Mouse (Mus musculus) retina, adult 2 months (tissue): ENCODE measurements around the gene Zfp366.

Experiments used
- DNase-seq: peaks from one replicate; pipeline ENCODE4 v3.0.0-alpha.2; 2012; ENCODE audit warnings: low read depth, low spot score

Zfp366 gene

GRCm38 (mm10) chr13:99250806-99251205 lies 66.2 kb downstream of the Zfp366 start:
- no peak for DNase-seq

DNA sequence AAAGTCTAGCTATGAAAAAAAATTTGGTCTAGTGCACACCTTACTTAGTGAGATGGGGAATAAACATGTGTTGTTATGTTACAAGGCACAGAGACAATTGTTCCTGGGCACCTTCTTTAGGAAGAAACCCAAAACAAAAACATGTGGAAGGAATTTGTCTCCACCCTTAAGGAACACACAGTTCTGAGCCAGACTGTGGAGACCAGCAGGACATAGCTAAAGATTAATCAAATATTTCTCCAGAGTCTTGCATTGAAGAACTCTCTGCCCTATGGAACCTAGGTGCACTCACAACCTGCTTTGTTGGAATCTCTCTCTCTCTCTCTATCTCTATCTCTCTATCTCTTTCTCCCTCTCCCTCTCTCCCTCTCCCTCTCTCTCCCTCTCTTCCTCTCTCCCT lies 69.6 kb downstream of the Zfp366 start:
- DNase-seq = no peak

DNA sequence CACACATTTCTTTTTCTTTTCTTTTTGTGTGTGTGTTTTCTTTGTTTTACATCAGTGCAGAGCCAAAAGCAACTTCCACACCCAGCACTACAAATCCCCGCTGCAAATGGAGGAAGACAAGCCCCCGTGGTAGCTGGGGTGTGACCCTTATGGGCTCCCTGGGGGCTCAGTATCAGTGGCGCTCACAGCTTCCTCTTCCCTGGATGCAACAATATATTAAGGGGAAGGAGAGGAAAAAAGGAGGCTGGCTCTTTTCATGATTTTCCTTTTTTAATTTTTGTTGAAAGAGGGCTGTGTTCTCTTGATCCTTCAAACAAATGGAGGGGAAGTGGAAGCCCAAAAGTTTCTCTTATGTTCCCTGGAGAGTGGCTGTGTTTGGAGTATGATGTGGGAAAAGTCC lies 70.2 kb downstream of the Zfp366 start:
- DNase-seq = no peak

- no peak for DNase-seq
Measured at GRCm38 (mm10) chr13:99256916-99257315, 72.3 kb downstream of the Zfp366 start.

GRCm38 (mm10) chr13:99258677-99259076 lies 74.1 kb downstream of the Zfp366 start:
- DNase-seq = no peak

- no peak for DNase-seq
Measured at GRCm38 (mm10) chr13:99259502-99260174, 75.0 kb downstream of the Zfp366 start.

GRCm38 (mm10) chr13:99262406-99262805 lies 77.8 kb downstream of the Zfp366 start:
- DNase-seq = no peak

DNA sequence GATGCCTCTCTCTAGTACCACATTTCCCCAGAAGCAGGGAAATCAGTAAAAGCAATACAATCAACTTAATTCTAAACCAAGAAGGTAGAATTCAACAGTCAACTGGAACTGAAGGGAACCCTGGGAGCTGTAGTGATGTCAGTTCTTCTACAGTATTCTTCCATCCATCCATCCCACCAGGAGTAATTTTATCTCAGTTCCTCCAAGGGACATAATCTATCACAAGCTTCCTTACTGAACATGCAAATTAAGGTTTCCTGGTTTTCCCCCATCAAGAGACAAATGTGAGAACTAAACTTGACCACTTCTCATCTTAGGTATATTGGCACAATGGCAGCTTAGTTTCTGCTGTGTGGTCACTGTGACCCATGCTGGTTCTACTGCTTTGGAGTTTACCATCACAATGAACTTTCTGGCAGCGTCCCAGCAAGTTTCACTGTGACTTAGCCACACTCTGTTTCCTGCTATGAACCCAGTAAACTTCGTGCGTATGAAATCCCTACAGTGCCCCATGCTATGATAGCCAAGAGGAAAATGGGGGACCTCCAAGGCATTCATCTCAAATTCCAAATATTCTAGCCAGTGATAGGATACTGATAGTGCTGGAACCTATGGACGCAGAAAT lies 78.6 kb downstream of the Zfp366 start:
- no peak for DNase-seq

GRCm38 (mm10) chr13:99264483-99264882 lies 79.9 kb downstream of the Zfp366 start:
- DNase-seq = no peak

GRCm38 (mm10) chr13:99272046-99272445 lies 87.4 kb downstream of the Zfp366 start:
- no peak for DNase-seq

DNA sequence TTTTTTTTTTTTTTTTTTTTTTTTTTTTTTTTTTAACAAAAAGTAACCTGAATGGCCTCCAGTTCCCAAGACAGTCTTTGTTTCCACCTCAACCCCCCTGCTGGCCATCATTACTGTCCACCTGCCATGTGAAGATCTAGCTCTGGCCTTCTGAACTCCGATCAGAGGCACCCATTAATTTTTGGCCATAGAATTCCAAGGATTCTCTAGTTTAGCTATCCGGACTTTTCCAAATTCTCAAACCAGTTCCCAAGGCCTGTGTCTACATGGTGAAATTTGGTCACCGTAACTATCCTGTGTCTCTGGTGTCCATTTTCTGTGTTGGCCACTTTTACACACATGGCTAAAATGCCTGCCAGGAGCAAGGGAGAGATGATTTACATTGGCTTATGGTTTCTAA lies 92.9 kb downstream of the Zfp366 start:
- no peak for DNase-seq

DNA sequence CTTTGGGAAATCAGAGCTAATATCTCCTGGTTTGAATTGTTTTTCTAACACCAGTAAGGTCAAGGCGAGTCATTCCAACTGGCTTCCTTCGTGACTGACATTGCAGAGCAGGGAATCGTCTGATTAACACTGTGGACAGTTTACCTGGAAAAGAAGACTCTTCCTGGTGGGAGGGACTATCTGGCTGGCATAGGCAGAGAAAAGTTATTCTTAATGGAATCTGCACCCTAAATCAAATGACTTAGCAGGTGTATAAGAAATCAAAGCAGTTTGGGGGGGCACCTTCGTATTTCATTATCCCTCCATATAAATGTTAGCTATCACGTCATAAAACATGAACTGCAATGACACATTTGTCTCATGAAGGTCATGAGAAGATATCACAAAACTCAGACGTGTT lies 93.9 kb downstream of the Zfp366 start:
- DNase-seq = no peak

DNA sequence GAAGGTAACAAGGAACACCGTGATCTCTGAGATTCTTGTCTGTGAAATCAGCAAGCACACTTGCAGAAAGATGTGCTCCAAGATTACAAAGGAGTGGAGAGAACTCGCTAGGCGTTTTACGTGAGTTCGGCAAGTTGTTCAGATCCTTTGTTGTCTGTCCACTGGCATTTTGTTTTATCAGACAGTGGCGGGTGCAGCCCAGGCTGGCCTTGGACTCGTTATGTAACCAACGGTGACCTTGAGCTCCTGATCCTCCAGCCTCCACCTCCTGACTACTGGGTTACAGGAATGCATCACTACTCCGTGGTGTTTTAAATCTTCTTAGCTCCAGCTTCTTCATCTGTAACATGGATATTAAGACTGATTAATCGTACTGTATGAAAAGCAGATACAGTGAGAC lies 94.7 kb downstream of the Zfp366 start:
- no peak for DNase-seq

DNA sequence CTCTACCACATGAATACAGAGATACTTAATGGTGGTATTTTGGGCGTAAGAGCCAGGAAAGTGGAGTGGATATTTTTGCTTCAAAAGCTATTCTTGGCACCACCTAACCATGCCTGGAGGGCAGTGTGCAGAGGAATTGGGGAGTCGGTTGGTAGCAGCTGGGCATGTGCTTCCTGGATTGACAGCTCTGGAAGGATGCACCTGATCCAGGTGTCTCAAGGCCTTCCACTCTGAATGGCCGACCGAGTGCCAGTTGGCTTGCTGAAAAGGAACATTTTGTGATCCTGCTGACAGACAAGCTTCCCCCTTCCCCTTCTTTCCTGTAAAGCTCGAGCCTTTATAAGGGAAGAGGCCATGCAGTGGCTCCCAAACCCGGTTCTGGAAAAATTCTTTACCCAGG lies 98.3 kb downstream of the Zfp366 start:
- DNase-seq = no peak

DNA sequence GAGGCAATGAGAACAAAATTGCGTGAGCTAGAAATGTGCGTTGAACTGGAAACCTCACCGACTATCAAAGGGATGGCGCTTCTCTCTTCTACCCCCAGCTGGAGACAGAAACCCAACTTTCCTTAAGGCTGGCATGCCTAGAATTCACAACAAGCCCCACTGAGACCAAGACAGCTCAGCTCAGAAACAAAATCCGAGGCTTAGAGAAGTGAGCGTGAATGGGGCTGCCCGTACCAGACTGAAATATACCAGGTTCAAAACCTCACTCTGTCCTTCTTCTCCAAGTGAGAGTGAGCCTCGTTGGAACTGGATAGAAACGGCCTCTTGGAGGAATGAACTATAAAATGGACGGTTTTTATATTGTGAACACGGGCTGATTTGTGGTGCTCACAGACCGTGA lies 99.3 kb downstream of the Zfp366 start:
- DNase-seq = no peak

GRCm38 (mm10) chr13:99284400-99285160 lies 100.0 kb downstream of the Zfp366 start:
- DNase-seq = peak; percentile 20

- no peak for DNase-seq
Measured at GRCm38 (mm10) chr13:99285241-99285640, 100.6 kb downstream of the Zfp366 start.

DNA sequence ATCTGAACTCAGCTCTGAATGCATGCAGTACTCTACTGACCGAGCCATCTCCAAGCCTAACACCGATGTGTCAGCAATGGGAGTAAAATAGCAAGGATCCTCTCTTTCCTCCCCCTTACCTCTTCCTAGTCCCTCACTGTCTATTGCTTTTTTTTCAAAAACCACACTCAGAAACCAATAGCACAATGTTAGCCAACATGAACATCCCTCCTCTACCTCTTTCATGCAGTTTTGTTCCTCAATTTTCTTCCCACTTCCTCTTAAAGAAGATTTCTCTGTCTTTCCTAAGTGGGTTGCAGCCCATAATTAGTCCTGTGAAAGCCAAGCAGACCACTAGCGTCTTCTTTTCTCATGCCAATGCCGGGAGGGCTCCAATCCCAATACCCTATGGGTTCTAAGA lies 102.6 kb downstream of the Zfp366 start:
- DNase-seq = no peak

- DNase-seq = no peak
Measured at GRCm38 (mm10) chr13:99287786-99288185, 103.2 kb downstream of the Zfp366 start.

DNA sequence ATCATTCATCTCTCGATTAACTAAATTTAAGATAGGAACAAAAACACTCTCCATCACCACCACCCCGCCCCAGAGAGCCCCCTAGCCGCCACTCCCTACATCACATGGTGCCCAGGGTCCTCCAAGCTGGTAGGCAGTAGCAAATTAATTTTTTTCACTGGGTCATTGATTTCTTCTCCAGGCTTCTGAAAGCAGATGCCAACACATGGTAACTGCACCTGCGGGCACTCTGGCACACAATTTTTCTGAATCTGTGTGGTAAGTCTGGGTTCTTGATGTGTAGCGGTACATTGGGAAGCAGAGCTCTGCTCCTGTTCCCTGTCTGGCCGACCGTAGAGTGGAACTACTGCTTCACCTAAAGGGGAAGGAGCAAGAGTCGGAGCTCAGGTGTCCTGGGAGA lies 106.1 kb downstream of the Zfp366 start:
- no peak for DNase-seq

DNA sequence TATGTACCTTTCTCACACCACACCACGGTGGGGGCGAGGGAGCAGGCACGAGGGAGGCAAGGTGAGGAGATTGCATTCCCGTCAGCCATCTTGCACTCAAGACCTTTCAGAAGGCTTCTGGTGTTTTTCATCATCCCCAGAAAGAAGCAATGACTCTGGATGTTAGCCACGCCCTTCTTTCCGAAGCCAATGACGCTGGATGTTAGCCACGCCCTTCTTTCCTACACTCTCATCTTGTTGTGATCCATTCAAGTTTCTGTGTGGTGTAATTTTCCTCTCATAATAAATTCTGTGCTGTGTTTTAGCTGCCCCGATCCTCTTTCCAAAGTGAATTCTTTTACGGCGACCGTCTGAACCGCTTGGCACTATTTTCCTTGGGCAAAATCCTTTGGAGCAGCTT lies 109.6 kb downstream of the Zfp366 start:
- DNase-seq = no peak

DNA sequence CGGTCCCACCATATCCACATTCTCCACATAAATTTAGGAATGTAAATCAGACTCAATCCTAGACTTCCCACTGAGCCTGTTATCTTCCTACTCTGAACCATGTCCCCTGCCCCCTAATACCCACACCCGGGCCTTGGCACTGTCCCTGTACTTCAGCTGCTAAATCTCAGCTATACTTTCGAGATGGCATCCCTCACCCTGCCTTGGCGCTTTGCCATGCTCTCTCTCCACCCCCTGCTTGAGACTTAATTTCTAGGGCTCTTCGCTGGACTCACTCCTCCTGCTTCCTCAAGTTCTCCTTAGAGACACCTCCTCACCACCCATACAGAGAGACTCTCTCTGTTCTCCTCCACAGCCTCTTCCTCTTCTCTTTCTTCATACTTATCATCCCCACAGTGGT lies 115.3 kb downstream of the Zfp366 start:
- DNase-seq = no peak
